In genomic region chr14:30612523-30612922, GRCm38 (mm10) we compare ENCODE assay signal across 8 mouse cellular contexts. TPM values are rescaled to one million over a fixed set of nuclear protein-coding genes. Genes with fewer than 3 reads are reported as not detected.
A peak's percentile ranks its signal among the peaks of the same experiment; 100 is the strongest.
DNase-seq lines count a peak whose midpoint lies in the region; ATAC-seq and TF ChIP-seq lines count a peak whose summit lies in the region.
"Had no signal": no experiment of that assay in that cellular context is flagged by ENCODE, and none has a peak within 500 bp of the region (broad histone marks: within the 10 kb centered on the region; RNA-seq: fewer than 3 reads in every experiment).

No protein-coding gene starts in this region.

- WGBS in intestine, embryonic 16.5 days: 28% methylated on average over 7 of the region's 7 CpGs
- 21% methylated on average over 7 of the region's 7 CpGs for WGBS in small intestine, adult 2 months

- DNase-seq in CD8-positive naive resting alpha-beta T cell, adult 2 months (ENCODE audit: low read depth in 2 of 2, low spot score in 2 of 2): peak; percentile 66 to 74
- DNase-seq in Muller cell, postnatal 12 days (ENCODE audit: inconsistent ontology term): peak; percentile 54
- DNase-seq in cerebellum, adult 9-10 months: peak; percentile 49
- DNase-seq in gastrocnemius, adult 8-10 months (ENCODE audit: low spot score in 2 of 2): peak; percentile 66 to 69
- peak; percentile 75 for DNase-seq in lung, postnatal 25 days (ENCODE audit: low spot score)

- H3K27me3 ChIP-seq in intestine, embryonic 16.5 days (replicated peaks; ENCODE audit: control insufficient read depth, insufficient read depth, low read length): no peaks in the 10 kb centered on the region
- no peaks in the 10 kb centered on the region for H3K27me3 ChIP-seq in small intestine, adult 2 months (ENCODE audit: control insufficient read depth, insufficient read depth, low read length)
- H3K27me3 ChIP-seq: liver, embryonic 15.5 days had no signal

- TF ChIP-seq POLR2A in small intestine, adult 2 months (IDR thresholded peaks at IDR 0.05; ENCODE audit: low read depth, low read length): no peak

- peaks cover 10% of the 10 kb centered on the region; the same call in 1 of the 2 replicates for H3K4me1 ChIP-seq in intestine, embryonic 16.5 days (ENCODE audit: control insufficient read depth, insufficient read depth, low read length)
- peaks cover 42% of the 10 kb centered on the region for H3K4me1 ChIP-seq in small intestine, adult 2 months (ENCODE audit: control insufficient read depth, insufficient read depth, insufficient read length, low read length)

- H3K4me3 ChIP-seq in intestine, embryonic 16.5 days (ENCODE audit: low read length): no peak overlapping the region
- no peak overlapping the region for H3K4me3 ChIP-seq in small intestine, adult 2 months (ENCODE audit: low read depth, low read length)
- H3K4me3 ChIP-seq: liver, embryonic 15.5 days had no signal

- no peaks in the 10 kb centered on the region for H3K9me3 ChIP-seq in intestine, embryonic 16.5 days (ENCODE audit: control insufficient read depth, low read length)
- H3K9me3 ChIP-seq: liver, embryonic 15.5 days had no signal

- no peak overlapping the region for H3K27ac ChIP-seq in intestine, embryonic 16.5 days (ENCODE audit: low read length)
- H3K27ac ChIP-seq in small intestine, adult 2 months (ENCODE audit: insufficient read depth, low read depth, low read length): peak overlapping the region; percentile 8; the same call in 1 of the 2 replicates
- H3K27ac ChIP-seq: liver, embryonic 15.5 days had no signal

- H3K4me2 ChIP-seq in intestine, embryonic 16.5 days (ENCODE audit: low read depth, low read length): no peak overlapping the region
- H3K4me2 ChIP-seq: liver, embryonic 15.5 days had no signal

- no peaks in the 10 kb centered on the region for H3K36me3 ChIP-seq in intestine, embryonic 16.5 days (ENCODE audit: control insufficient read depth, insufficient read depth, low read length)
- peaks cover 32% of the 10 kb centered on the region for H3K36me3 ChIP-seq in small intestine, adult 2 months (ENCODE audit: control insufficient read depth, insufficient read depth, low read length)

- ATAC-seq in intestine, embryonic 16.5 days: peak; percentile 35

- peak; percentile 89 for TF ChIP-seq CTCF in small intestine, adult 2 months (IDR thresholded peaks at IDR 0.05; ENCODE audit: extremely low read depth, insufficient read length, insufficient replicate concordance, low read depth, low read length)

- 0 out of 2 replicates have a peak overlapping the region, but pooled peaks have one; percentile 12 for H3K9ac ChIP-seq in intestine, embryonic 16.5 days (ENCODE audit: low read depth, low read length)
- H3K9ac ChIP-seq: liver, embryonic 15.5 days had no signal

RNA-seq across cellular contexts. Expression of gene Prkcd, which starts 13.5 kb away (rescaled TPM):
- 1 to 10 TPM; 2.3 to 8.6 (median 7.3) TPM for total RNA-seq in gastrocnemius, adult 8-10 months (2022)
- polyA plus RNA-seq in intestine, embryonic 16.5 days (2015; fragmentation: Nextera tagmentation; extraction: Ambion mirVana): 52.1 and 56.5 TPM in 2 replicates
- 149 and 287 TPM in 2 replicates for polyA plus RNA-seq in small intestine, adult 2 months (2012; rRNA removed)

RNA-seq across cellular contexts. Expression of gene Rft1, which starts 41.6 kb away (rescaled TPM):
- 1 to 10 TPM; 4.5 to 5.6 (median 4.9) TPM for total RNA-seq in gastrocnemius, adult 8-10 months (2022)
- 13.3 and 14.7 TPM in 2 replicates for polyA plus RNA-seq in intestine, embryonic 16.5 days (2015; fragmentation: Nextera tagmentation; extraction: Ambion mirVana)
- 3.9 and 5.6 TPM in 2 replicates for polyA plus RNA-seq in small intestine, adult 2 months (2012; rRNA removed)
